ENCODE assay signal across 8 mouse cellular contexts in genomic region chr5:115347564-115347963, GRCm38 (mm10). TPM values are rescaled to one million over a fixed set of nuclear protein-coding genes. Genes with fewer than 3 reads are reported as not detected.
A peak's percentile ranks its signal among the peaks of the same experiment; 100 is the strongest.
DNase-seq lines count a peak whose midpoint lies in the region; ATAC-seq and TF ChIP-seq lines count a peak whose summit lies in the region.

No protein-coding gene starts in this region.

- no peaks in the 10 kb centered on the region for H3K9me3 ChIP-seq in hindbrain, postnatal 0 days (ENCODE audit: low read length)

- H3K4me1 ChIP-seq in hindbrain, postnatal 0 days (ENCODE audit: insufficient read depth, low read length): peaks cover 6% of the 10 kb centered on the region

- intact Hi-C loops in gastrocnemius, adult 2 months (cut with DNase I): loop anchor here (5.0 kb wide), 1 partner anchor 160 kb away; no protein-coding TSS in a partner anchor
- intact Hi-C loops in left cerebral cortex, postnatal 25 days (cut with DNase I): no loop called here

- peaks cover 20% of the 10 kb centered on the region for H3K36me3 ChIP-seq in hindbrain, postnatal 0 days (ENCODE audit: insufficient read depth, low read length)

- peak overlapping the region; percentile 98 for H3K27ac ChIP-seq in gastrocnemius, adult 2 months
- H3K27ac ChIP-seq in hindbrain, postnatal 0 days: no peak overlapping the region

- DNase-seq in WW6 (ENCODE audit: low read depth, low spot score): peak; percentile 73
- peak; percentile 56 to 79 for DNase-seq in cerebellum, postnatal 4 days (ENCODE audit: low spot score in 2 of 2)
- peak; percentile 85 for DNase-seq in gastrocnemius, adult 2 months
- DNase-seq in hindbrain, postnatal 0 days (ENCODE audit: low spot score): peak; percentile 86
- peak; percentile 76 to 78 for DNase-seq in left cerebral cortex, postnatal 25 days (ENCODE audit: low spot score in 2 of 2)
- DNase-seq in mesoderm, embryonic 11.5 days (ENCODE audit: low read depth, low spot score): peak; percentile 91
- DNase-seq in right cerebral cortex, postnatal 25 days: peak; percentile 65
- peak; percentile 63 to 78 for DNase-seq in urinary bladder, postnatal 4 days (ENCODE audit: low spot score in 2 of 2)

- H3K27me3 ChIP-seq in hindbrain, postnatal 0 days (ENCODE audit: insufficient read depth, low read length): no peaks in the 10 kb centered on the region

- 3% methylated on average over 5 of the region's 5 CpGs for WGBS in hindbrain, postnatal 0 days

- peak; percentile 99; the same call in 1 of the 2 replicates for TF ChIP-seq CTCF in gastrocnemius, adult 2 months (IDR thresholded peaks at IDR 0.05)
- TF ChIP-seq CTCF in hindbrain, postnatal 0 days (IDR thresholded peaks at IDR 0.05; ENCODE audit: low read depth): peak; percentile 83

- H3K4me3 ChIP-seq in gastrocnemius, adult 2 months: peak overlapping the region; percentile 96
- peak overlapping the region; percentile 80 for H3K4me3 ChIP-seq in hindbrain, postnatal 0 days (ENCODE audit: low read length)

- peak overlapping the region; percentile 86 for H3K4me2 ChIP-seq in hindbrain, postnatal 0 days (ENCODE audit: low read depth, low read length)

- H3K9ac ChIP-seq in hindbrain, postnatal 0 days (replicated peaks; ENCODE audit: low read length): peak overlapping the region; percentile 72; the same call in 1 of the 2 replicates

- ATAC-seq in hindbrain, postnatal 0 days: 0 out of 2 replicates have a peak, but pooled peaks have one; percentile 27

RNA-seq across cellular contexts. Expression of gene Cox6a1, which starts 1.2 kb away (rescaled TPM):
- 10 to 100 TPM; 38.7 to 60.9 TPM for total RNA-seq in gastrocnemius, adult 2 months (2021)
- total RNA-seq in hindbrain, postnatal 0 days (2014; rRNA removed): 1,147 and 1,391 TPM in 2 replicates
- polyA plus RNA-seq in hindbrain, postnatal 0 days (2015; fragmentation: Nextera tagmentation; extraction: Ambion mirVana): 1,694 and 1,700 TPM in 2 replicates
- total RNA-seq in left cerebral cortex, postnatal 25 days (2021): 100 to 1,000 TPM; 793 to 810 TPM

RNA-seq across cellular contexts. Expression of gene Triap1, which starts 6.5 kb away (rescaled TPM):
- total RNA-seq in gastrocnemius, adult 2 months (2021): 10 to 100 TPM; 19.1 to 20.3 TPM
- total RNA-seq in hindbrain, postnatal 0 days (2014; rRNA removed): 12.4 and 18.4 TPM in 2 replicates
- 59.2 and 61.6 TPM in 2 replicates for polyA plus RNA-seq in hindbrain, postnatal 0 days (2015; fragmentation: Nextera tagmentation; extraction: Ambion mirVana)
- total RNA-seq in left cerebral cortex, postnatal 25 days (2021): 10 to 100 TPM; 27.0 to 29.0 TPM

RNA-seq across cellular contexts. Expression of gene Gatc, which starts 6.6 kb away (rescaled TPM):
- total RNA-seq in gastrocnemius, adult 2 months (2021): 10 to 100 TPM; 22.2 to 28.0 TPM
- 22.4 and 25.1 TPM in 2 replicates for total RNA-seq in hindbrain, postnatal 0 days (2014; rRNA removed)
- polyA plus RNA-seq in hindbrain, postnatal 0 days (2015; fragmentation: Nextera tagmentation; extraction: Ambion mirVana): 27.5 and 32.1 TPM in 2 replicates
- 10 to 100 TPM; 19.9 to 20.9 TPM for total RNA-seq in left cerebral cortex, postnatal 25 days (2021)

RNA-seq across cellular contexts. Expression of gene Srsf9, which starts 20.6 kb away (rescaled TPM):
- total RNA-seq in gastrocnemius, adult 2 months (2021): 10 to 100 TPM in 1 of 2 experiments, 1 to 10 TPM in 1; 9.3 to 12.1 TPM
- 42.5 and 47.5 TPM in 2 replicates for total RNA-seq in hindbrain, postnatal 0 days (2014; rRNA removed)
- polyA plus RNA-seq in hindbrain, postnatal 0 days (2015; fragmentation: Nextera tagmentation; extraction: Ambion mirVana): 119 and 127 TPM in 2 replicates
- 10 to 100 TPM; 71.0 to 77.6 TPM for total RNA-seq in left cerebral cortex, postnatal 25 days (2021)

RNA-seq across cellular contexts. Expression of gene Dynll1, which starts 46.8 kb away (rescaled TPM):
- 100 to 1,000 TPM in 1 of 2 experiments, 10 to 100 TPM in 1; 48.4 to 115 TPM for total RNA-seq in gastrocnemius, adult 2 months (2021)
- 184 and 239 TPM in 2 replicates for total RNA-seq in hindbrain, postnatal 0 days (2014; rRNA removed)
- 1,016 and 1,030 TPM in 2 replicates for polyA plus RNA-seq in hindbrain, postnatal 0 days (2015; fragmentation: Nextera tagmentation; extraction: Ambion mirVana)
- 100 to 1,000 TPM; 713 to 752 TPM for total RNA-seq in left cerebral cortex, postnatal 25 days (2021)

Comparison
In these comparisons a context has a peak if more than half of its experiments do, and no peak if none do; other contexts are left out.
1. RNA of gene Cox6a1, which starts 1.2 kb away (total RNA-seq): 1,147 to 1,391 TPM in hindbrain, postnatal 0 days and 793 to 810 TPM in left cerebral cortex, postnatal 25 days; 38.7 to 60.9 TPM in gastrocnemius, adult 2 months; every median in the first group is over 10 times any median in the second.
2. Peak in every context shown above with its lines, with median percentiles within 50 percentile points of each other: DNase-seq.